Mouse (Mus musculus) right cerebral cortex, postnatal 36 days (tissue): ENCODE measurements around the gene Tcp11x2.

Source experiments
- DNase-seq, 2 experiments: peaks; one replicate each; pipeline ENCODE4 v3.0.0; 2022; ENCODE audit warnings: low spot score in 2 of 2, mixed read lengths in 1 of 2

The Tcp11x2 gene

DNA sequence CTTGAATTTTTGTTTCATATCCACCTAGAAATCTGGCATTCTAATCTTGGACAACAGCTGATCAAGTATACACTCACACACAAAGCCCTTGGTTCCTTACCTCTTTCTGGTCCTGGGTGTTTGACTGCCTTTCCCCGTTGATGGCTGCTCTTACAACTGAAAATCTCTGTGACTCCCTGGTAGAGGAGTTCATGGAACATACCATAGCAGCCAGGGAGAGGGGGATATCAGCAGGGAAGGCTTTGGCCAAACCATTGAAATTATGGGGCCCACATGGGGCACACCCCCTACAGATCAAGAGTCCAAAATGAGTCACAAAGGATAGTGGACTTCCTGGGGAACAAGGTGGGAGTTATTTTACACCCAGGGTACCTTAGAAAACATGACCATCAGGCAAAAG lies at the start of gene Tcp11x2:
Gene Tcp11x2 (minus strand): TSS at position 158 of the 400 bp plus-strand sequence.
- no peak for DNase-seq

GRCm38 (mm10) chrX:135743056-135743355 lies 49.4 kb upstream of the Tcp11x2 start:
- DNase-seq: no peak

DNA sequence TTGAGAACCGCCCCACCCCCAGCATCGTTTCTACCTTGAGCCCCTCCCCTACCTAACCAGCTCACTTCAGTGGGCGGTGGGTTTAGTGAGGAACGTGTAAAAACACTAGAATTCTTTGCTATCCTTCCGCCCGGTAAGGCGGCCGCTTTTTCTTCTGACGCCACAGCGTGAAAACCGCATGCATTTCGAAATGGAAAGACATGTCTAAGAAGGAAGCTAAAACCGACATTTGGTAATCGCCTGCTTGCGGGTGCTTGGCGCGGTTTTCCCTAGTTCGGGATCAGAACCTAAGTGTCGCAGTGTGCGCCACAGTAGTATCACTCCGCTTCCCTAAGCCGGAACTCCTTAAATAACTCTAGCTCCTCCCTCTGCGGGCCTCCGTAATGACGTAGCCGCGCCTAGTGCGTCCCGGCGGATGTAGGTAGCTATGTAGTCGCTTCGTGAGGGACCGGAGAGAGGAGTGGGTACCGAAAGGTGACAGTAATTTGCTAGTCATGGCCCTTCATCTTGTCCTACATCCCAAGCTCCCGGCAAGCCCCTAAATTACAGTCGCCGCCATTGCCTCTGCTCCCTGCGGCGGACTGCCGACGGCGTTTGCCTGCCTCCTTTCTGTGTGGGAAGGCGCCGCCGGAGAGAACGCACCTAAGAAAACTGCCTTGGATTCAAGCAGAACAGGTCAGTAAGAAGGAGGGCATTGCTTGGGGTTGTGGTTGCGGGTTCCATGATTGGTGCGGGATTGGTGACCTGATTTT lies 48.9 kb upstream of the Tcp11x2 start, which contains the start of the genes Armcx5 and Gprasp1:
Gene Armcx5 (plus strand): TSS at position 430 of the 752 bp plus-strand sequence.
Gene Gprasp1 (plus strand): TSS at position 430 of the 752 bp plus-strand sequence.
- DNase-seq: peak; percentile 85 to 87

GRCm38 (mm10) chrX:135738730-135739520 lies 45.3 kb upstream of the Tcp11x2 start:
- no peak for DNase-seq

DNA sequence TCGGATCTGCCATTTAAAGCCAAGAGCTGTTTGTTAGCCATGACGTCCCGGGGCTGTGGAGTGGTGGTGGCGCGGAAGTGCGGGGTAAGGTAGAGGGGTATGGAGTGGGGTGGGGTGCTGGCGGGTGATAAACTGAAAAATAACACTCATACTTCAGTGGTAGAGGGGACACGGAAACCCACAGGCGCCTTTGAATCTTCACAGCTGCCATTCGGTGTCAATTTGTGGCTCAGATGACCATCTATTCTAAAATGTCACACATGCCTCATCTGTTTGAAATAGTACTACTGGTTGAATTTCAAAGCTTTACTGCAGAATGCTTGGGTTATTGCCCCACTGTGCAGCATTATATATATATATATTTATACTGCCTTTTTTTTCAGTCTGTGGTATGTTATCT lies 31.6 kb upstream of the Tcp11x2 start, which contains the start of gene Tmsb15a:
Gene Tmsb15a (minus strand): TSS at position 101 of the 400 bp plus-strand sequence.
- DNase-seq: no peak

GRCm38 (mm10) chrX:135712845-135713244 lies 19.3 kb upstream of the Tcp11x2 start:
- no peak for DNase-seq

GRCm38 (mm10) chrX:135704349-135704748 lies 10.8 kb upstream of the Tcp11x2 start:
- DNase-seq: no peak

- DNase-seq: no peak
These were observed 9.5 kb upstream of the Tcp11x2 start for GRCm38 (mm10) chrX:135703111-135703510.

GRCm38 (mm10) chrX:135687802-135688201 lies 5.8 kb downstream of the Tcp11x2 start:
- no peak for DNase-seq

DNA sequence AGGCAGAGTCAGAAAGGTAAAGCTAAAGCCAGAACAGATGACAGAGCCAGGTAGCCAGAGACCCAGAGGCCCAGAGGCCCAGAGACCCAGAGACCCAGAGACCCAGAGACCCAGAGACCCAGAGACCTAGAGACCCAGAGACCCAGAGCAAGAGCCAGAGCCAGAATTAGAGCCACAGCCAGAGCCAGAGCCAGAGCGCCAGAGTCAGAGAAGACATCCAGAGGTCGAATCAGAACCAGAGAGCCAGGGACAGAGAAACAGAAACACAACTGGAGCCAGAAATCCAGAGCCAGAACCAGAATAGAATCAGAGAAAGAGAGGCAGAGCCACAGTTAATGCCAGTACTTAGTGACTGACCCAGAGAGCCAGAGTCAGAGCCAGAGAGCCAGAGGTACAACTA lies 11.7 kb downstream of the Tcp11x2 start:
- DNase-seq: no peak

DNA sequence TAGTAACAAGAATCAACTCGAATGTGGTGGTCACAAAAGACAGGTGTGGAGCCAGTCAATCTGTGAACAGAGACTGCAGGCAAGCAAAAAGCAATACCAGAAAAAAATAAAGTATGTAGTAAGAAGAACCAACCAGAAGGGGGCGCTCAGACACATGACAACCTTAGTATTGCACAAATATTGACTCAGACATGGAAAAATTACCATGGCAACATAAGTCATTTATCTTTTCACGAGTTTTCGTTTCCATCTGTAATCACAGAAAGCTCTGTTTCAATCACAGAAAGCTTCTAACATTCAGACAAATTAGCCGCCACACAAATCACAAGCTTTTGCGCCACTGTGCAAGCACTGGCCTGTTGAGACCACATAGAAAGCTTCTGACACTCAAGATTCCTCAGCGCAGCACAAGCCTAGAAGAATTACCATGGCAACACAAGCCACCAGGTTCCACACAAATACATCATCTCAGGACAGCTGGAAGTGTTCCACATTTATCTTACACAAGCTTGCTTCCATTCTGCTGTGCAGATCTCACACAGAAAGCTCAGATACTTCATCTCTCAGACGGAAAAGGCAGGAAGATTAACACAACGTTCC lies 41.3 kb downstream of the Tcp11x2 start:
- peak in 1 of 2 experiments; percentile 44 for DNase-seq

DNA sequence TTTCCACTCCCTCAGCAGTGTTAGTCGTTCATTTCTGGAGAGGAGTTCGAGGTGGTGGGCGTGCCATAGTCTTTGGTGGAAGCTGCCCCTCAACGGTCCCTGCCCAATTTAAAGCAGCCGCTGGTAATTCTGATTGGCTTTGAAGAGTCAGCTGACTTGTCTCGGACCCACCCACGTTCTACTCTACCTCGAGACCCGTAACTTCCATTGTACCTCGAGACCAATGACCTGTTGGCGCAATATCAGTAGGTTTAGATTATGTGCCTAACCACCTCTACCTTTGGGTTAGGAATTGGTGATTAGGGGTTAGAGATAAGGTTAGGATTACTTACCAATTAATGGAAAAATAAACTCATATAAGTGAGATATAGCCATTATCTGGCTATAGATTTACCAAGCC lies 66.0 kb downstream of the Tcp11x2 start, which contains the start of gene Prame:
Gene Prame (minus strand): TSS at position 101 of the 400 bp plus-strand sequence.
- DNase-seq: no peak
